Mouse (Mus musculus) stomach, postnatal 0 days (tissue): Measurements from ENCODE around the gene Pappa.

ENCODE experiments used
- CTCF ChIP-seq: IDR thresholded peaks from 2 replicates; pipeline ENCODE4 v1.5.1; 2016; ENCODE audit warnings: antibody characterized with exemption, low read depth, mild to moderate bottlenecking, moderate library complexity
- EP300 ChIP-seq: optimal IDR thresholded peaks from 2 replicates; pipeline ENCODE3; 2016; ENCODE audit warnings: antibody characterized with exemption

- TF ChIP-seq CTCF = no peak
- TF ChIP-seq EP300 = no peak
Measured at GRCm38 (mm10) chr4:65146936-65147335, 23.0 kb downstream of the Pappa start.
